Mouse (Mus musculus) intestine, embryonic 14.5 days (tissue): Measurements from ENCODE around the gene Cela3b. TPM values are rescaled to one million over a fixed set of nuclear protein-coding genes. Genes with fewer than 3 reads are reported as not detected.

Experiments
- ATAC-seq: fragments of 200-750 bp; cut with Nextera tagmentation; replicated peaks from 2 replicates; pipeline ENCODE4 v1.8.0; 2017; ENCODE audit warnings: low read depth, moderate number of reproducible peaks, moderate TSS enrichment, moderate library complexity; ENCODE audit not compliant: low FRiP score, low TSS enrichment
- DNase-seq: peaks from one replicate; pipeline ENCODE4 v3.0.0-alpha.2; 2018; ENCODE audit warnings: low spot score
- H3K27ac ChIP-seq: fragments of 300-500 bp; sonication (generic); 2 replicates; pipeline ENCODE4 v1.5.1; 2014; ENCODE audit warnings: low read depth, mild to moderate bottlenecking, control low read depth
- H3K27me3 ChIP-seq: fragments of 300-500 bp; sonication (generic); replicated peaks from 2 replicates; pipeline ENCODE4 v1.6.1; 2014; ENCODE audit warnings: low read length, control low read depth; ENCODE audit not compliant: control insufficient read depth, insufficient read depth
- H3K36me3 ChIP-seq: fragments of 300-500 bp; sonication (generic); 2 replicates; pipeline ENCODE4 v1.6.1; 2014; ENCODE audit warnings: low read length, control low read depth; ENCODE audit not compliant: control insufficient read depth, insufficient read depth
- H3K4me1 ChIP-seq: fragments of 300-500 bp; sonication (generic); replicated peaks from 2 replicates; pipeline ENCODE4 v1.6.1; 2014; ENCODE audit warnings: low read length, control low read depth, mixed read lengths; ENCODE audit not compliant: control insufficient read depth, insufficient read depth
- H3K4me2 ChIP-seq: fragments of 300-500 bp; sonication (generic); 2 replicates; pipeline ENCODE4 v1.6.1; 2014; ENCODE audit warnings: low read length
- H3K4me3 ChIP-seq: fragments of 300-500 bp; sonication (generic); 2 replicates; pipeline ENCODE4 v1.5.1; 2014; ENCODE audit warnings: low read depth, low read length, control low read depth, mixed read lengths
- H3K9ac ChIP-seq: fragments of 300-500 bp; sonication (generic); 2 replicates; pipeline ENCODE4 v1.6.1; 2014; ENCODE audit warnings: mild to moderate bottlenecking, low read length
- H3K9me3 ChIP-seq: fragments of 300-500 bp; sonication (generic); 2 replicates; pipeline ENCODE4 v1.6.1; 2016; ENCODE audit warnings: low read length, control low read depth; ENCODE audit not compliant: control insufficient read depth
- WGBS: fragments of 180-500 bp; shearing (Covaris S2); extraction: QIAGEN DNeasy Blood & Tissue Kit; methylation state at CpG from one replicate; pipeline ENCODE4 v1.1.7; 2014; 5-methylcytosine and 5-hydroxymethylcytosine counted together
- polyA plus RNA-seq: library from polyadenylated mRNA; unstranded; fragments of >200 nt; fragmentation: Nextera tagmentation; extraction: Ambion mirVana; gene quantifications from 2 replicates; pipeline ENCODE4 v1.2.1, GENCODE M21; 2014

The Cela3b gene
- 3.8 TPM in 1 of 2 replicates, not detected in the other for polyA plus RNA-seq

DNA sequence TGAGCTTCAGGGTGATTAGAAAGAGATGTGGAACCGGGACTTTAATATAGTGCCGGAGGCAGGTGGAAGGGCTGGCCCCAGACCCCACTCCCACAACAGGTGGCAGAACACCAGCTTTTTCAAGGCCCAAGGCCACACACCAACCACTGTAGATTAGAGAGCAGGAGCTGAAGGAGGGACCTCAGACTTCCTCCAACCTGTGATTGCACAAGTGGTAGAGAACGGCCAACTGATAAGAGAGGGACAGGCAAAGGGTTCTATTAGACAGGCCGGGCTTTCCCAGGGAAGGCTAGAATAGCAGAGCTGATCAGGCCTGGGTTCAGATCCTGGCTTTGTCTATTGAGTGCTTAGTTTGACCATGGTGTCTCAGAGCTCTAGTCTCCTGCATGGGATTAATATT lies at the start of gene Cela3b:
Cela3b (minus strand) TSS at position 39 of the 400 bp plus-strand sequence.
- H3K9me3 ChIP-seq = no peaks in the 10 kb centered on the region
- H3K4me3 ChIP-seq = no peak within 1 kb of the TSS
- ATAC-seq (no peak), DNase-seq (no peak)
- WGBS = 85% methylated on average over 4 of the region's 4 CpGs
- no peak within 1 kb of the TSS for H3K9ac ChIP-seq
- H3K4me2 ChIP-seq = no peak within 1 kb of the TSS
- no peaks in the 10 kb centered on the region for H3K27me3 ChIP-seq
- no peaks in the 10 kb centered on the region for H3K4me1 ChIP-seq
- no peak within 1 kb of the TSS for H3K27ac ChIP-seq
- no peaks in the 10 kb centered on the region for H3K36me3 ChIP-seq

DNA sequence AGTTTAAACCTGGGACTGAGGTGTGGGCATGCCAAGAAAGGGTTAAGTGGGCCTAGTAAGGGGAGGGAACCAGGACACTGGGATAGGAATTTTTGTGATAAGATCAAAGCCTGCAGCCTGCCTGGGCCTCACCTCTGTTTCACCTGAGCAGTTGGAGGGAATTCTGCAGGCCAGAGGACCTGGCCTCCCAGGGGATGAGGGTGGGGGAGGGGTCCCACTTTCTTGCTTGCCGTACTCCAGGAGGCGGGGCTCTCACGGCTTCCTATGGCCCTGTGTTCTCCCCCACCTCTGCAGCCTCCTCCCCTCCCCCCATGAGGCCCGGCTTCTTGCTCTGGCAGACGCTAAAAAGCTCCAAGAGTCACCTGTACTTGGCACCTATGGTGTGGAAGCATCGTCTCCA lies 49.4 kb upstream of the Cela3b start:
- peak; percentile 44 for ATAC-seq
- Histone ChIP-seq H3K27ac (peak overlapping the region; percentile 77; the same call in 1 of the 2 replicates), H3K4me2 (peak overlapping the region; percentile 20; the same call in 1 of the 2 replicates), H3K27me3 (no peaks in the 10 kb centered on the region), H3K36me3 (no peaks in the 10 kb centered on the region), H3K4me1 (peaks cover 83% of the 10 kb centered on the region), H3K4me3 (no peak overlapping the region), H3K9me3 (no peaks in the 10 kb centered on the region), H3K9ac (no peak overlapping the region)
- WGBS = 10% methylated on average over 6 of the region's 6 CpGs
- DNase-seq = no peak

DNA sequence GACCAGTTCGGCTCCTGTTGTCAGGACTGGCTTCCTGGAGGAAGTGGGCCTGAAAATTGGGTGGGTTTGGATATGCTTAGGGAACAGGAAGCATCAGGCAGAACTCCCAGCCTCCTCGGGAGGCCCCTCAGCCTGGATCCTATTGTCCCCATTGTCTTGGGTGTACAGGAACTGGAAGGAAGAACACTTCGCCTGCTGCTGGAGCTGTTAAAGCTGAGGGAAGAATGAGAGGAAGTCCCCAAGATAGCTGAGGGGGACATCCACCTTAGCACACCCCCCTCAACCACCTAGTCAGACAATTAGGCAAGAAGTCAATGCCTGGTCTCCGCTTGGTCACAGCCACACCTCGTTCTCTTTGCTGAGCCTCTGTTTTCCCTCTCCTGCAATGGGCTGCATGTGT lies 48.0 kb upstream of the Cela3b start:
- Histone ChIP-seq H3K36me3 (no peaks in the 10 kb centered on the region; the same call in 1 of the 2 replicates), H3K9ac (no peak overlapping the region), H3K27ac (no peak overlapping the region), H3K4me3 (no peak overlapping the region), H3K4me2 (no peak overlapping the region; the same call in 1 of the 2 replicates), H3K4me1 (peaks cover 83% of the 10 kb centered on the region), H3K27me3 (no peaks in the 10 kb centered on the region), H3K9me3 (no peaks in the 10 kb centered on the region)
- ATAC-seq (no peak), DNase-seq (no peak)
- 63% methylated on average over 5 of the region's 5 CpGs for WGBS

DNA sequence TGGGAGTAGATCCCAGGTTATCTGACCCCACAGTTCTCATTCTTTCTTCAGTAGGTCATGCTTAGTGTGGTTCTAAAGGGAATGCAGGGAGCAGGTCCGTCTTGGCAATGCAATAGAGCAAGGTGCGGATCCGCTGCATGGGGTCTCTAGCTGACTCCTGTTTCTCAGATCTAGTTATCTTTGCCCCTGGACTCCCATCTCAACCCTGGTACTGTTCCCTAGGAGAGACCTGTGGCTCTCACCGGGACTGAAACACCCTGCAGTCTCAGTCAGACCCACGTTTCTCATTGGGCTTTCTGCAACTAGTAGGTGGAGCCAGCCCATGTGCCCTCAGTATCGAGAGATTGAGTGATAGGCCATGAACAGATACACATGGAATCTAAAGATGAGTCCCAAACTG lies 47.3 kb upstream of the Cela3b start:
- no peak for ATAC-seq
- Histone ChIP-seq H3K27ac (peak overlapping the region; percentile 67; the same call in 1 of the 2 replicates), H3K36me3 (no peaks in the 10 kb centered on the region; the same call in 1 of the 2 replicates), H3K27me3 (no peaks in the 10 kb centered on the region), H3K4me2 (peak overlapping the region; percentile 50; the same call in 1 of the 2 replicates), H3K4me3 (no peak overlapping the region), H3K4me1 (peaks cover 87% of the 10 kb centered on the region), H3K9me3 (no peaks in the 10 kb centered on the region), H3K9ac (0 out of 2 replicates have a peak overlapping the region, but pooled peaks have one; percentile 27)
- WGBS = 50% methylated on average over 6 of the region's 6 CpGs
- no peak for DNase-seq

DNA sequence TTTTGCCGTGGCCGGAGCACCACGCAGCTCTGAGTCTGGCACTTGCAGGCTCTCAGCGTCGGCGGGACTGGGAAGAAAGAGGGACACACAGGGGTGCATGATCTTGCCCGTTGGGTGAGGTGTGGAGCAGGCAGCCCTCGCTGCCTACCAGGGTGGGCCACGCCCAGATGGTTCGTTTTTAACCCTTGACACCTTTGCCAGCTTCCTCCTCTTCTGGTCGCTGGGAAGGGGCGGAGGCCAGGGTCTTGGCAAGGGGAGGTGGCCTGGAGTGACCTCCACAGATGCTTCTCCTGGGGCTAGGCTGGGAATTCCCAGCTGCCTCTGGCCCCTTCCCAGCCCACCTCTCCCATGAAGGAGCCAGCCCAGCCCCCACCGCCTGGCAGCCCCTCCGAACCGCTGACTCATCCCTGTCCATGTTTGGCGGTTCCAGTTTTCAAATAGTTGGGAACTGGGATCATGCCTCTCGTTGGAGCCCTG lies 46.5 kb upstream of the Cela3b start:
- 10% methylated on average over 14 of the region's 17 CpGs for WGBS
- H3K4me1 ChIP-seq = peaks cover 81% of the 10 kb centered on the region

DNA sequence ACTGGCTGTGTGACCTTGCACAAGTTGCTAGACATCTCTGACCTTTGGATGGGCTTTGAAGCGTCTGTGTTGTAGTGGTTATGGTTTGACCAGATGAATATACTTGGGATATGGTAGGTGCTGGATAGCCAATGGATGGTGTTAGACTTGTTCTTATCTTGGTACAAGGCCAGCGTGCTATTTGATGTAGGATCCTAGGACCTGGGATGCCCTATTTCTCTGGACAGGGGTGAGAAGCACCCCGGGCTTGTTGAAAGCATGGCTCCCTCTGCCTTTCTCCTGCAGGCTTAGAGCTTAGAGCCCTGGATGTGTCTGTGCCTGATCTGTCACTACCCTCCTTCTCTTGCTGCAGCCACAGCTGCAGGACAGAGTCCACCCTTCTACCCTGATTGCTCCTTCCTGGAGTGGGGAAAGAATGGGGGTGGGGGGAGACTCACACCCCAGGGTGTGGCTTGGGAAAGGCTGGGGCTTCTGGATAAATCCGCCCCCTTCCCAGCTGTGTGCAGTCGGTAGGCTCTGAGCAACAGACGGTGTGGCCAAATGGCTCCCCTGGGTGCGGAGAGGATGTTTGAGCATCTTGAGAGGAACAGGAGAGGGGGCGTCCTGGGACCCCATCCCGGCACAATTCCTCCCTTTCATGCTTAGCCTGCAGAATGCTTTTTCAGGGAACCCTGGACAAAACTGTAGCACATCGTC lies 45.9 kb upstream of the Cela3b start:
- no peaks in the 10 kb centered on the region for H3K27me3 ChIP-seq
- H3K4me3 ChIP-seq = peak overlapping the region; percentile 11; the same call in 1 of the 2 replicates
- no peak for DNase-seq
- no peaks in the 10 kb centered on the region for H3K9me3 ChIP-seq
- peak overlapping the region; percentile 50 for H3K4me2 ChIP-seq
- H3K27ac ChIP-seq = peak overlapping the region; percentile 67
- H3K9ac ChIP-seq = peak overlapping the region; percentile 27; the same call in 1 of the 2 replicates
- peaks cover 81% of the 10 kb centered on the region for H3K4me1 ChIP-seq
- H3K36me3 ChIP-seq = no peaks in the 10 kb centered on the region; the same call in 1 of the 2 replicates
- peak; percentile 46 for ATAC-seq
- WGBS = 18% methylated on average over 10 of the region's 10 CpGs

More for the DNA sequence above, 46.5 kb upstream of the Cela3b start:
- no peaks in the 10 kb centered on the region for H3K9me3 ChIP-seq
- no peaks in the 10 kb centered on the region for H3K27me3 ChIP-seq
- H3K4me2 ChIP-seq = peak overlapping the region; percentile 50
- H3K4me3 ChIP-seq = peak overlapping the region; percentile 11; the same call in 1 of the 2 replicates
- no peak for DNase-seq
- no peaks in the 10 kb centered on the region; the same call in 1 of the 2 replicates for H3K36me3 ChIP-seq
- no peak for ATAC-seq
- H3K27ac ChIP-seq = peak overlapping the region; percentile 67
- peak overlapping the region; percentile 27; the same call in 1 of the 2 replicates for H3K9ac ChIP-seq

DNA sequence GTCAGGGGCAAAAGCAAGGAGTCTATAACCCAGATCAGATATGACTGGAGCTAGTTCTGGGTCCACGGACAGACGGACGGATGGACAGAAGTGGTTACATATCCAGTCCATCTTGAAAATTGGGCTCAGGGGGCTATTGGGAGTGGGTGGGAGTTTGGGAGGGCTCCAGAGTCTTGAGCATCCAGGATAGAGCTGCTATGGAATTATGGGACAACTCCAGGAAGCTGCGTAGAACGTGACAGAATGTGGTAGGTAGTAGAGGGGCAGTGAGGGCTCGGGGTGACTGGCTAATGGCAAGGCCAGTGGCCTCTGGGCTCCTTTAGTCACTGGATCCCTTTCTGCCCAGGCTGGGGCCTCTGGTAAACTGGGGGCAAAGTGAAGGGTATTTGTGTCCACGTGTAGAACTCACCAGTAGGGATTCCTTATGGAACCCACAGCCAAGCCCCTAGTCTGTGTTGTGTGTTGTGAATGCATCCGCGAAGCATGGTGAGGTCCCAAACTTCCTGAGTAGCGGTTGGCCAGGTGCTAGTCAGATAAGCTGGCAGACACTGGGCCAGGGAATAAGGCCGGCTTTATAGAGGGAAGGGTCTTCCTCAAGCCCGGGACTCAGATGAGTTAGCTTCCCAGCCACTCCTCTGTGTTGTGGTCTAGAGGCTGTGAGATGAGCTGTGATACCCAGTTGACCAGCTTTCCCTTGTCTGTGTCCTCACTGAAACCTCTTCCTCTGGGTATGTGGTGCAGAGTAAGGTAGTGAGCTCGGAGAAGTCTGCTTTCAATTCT lies 45.1 kb upstream of the Cela3b start:
- ATAC-seq (no peak), DNase-seq (no peak)
- Histone ChIP-seq H3K27me3 (no peaks in the 10 kb centered on the region), H3K9me3 (no peaks in the 10 kb centered on the region), H3K4me2 (peak overlapping the region; percentile 50), H3K27ac (peak overlapping the region; percentile 45; the same call in 1 of the 2 replicates), H3K4me3 (no peak overlapping the region), H3K36me3 (no peaks in the 10 kb centered on the region; the same call in 1 of the 2 replicates), H3K9ac (no peak overlapping the region), H3K4me1 (peaks cover 79% of the 10 kb centered on the region)
- whole genome bisulfite sequencing = 76% methylated on average over 13 of the region's 13 CpGs

DNA sequence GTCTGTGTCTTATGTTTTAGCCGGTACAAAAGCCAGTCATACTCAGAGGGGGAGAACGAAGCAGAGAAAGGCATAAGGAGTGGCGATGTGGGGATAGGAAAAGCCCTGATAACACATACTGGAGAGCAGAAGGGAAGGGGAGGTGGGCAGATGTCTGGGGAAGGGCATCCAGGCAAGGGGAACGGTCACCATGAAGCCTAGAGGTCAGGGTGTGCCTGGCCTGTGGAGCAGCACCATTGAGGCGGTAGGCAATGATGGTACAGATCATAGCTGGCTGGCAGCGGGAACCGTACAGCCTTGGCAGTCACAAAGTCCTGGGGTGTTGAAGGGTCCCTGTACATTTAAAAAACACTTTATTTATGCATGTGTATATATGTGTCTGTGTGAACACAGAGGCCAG lies 44.4 kb upstream of the Cela3b start:
- Histone ChIP-seq H3K36me3 (no peaks in the 10 kb centered on the region; the same call in 1 of the 2 replicates), H3K4me2 (no peak overlapping the region), H3K27ac (no peak overlapping the region), H3K9ac (no peak overlapping the region), H3K4me3 (no peak overlapping the region), H3K4me1 (peaks cover 79% of the 10 kb centered on the region), H3K27me3 (no peaks in the 10 kb centered on the region), H3K9me3 (no peaks in the 10 kb centered on the region)
- no peak for DNase-seq
- 84% methylated on average over 7 of the region's 7 CpGs for WGBS
- no peak for ATAC-seq
